Mouse (Mus musculus): ENCODE results near the gene Tcirg1. TPM values are rescaled to one million over a fixed set of nuclear protein-coding genes. Genes with fewer than 3 reads are reported as not detected.

The Tcirg1 gene
- polyA plus RNA-seq, 1 experiment from 2014 or later: 12.6 TPM

GRCm38 (mm10) chr19:3922661-3923371, 15.9 kb upstream of the Tcirg1 start:
- H3K9ac ChIP-seq (ENCODE audit: low read depth, low read length): no peak overlapping the region
- no peak overlapping the region for H3K4me3 ChIP-seq (ENCODE audit: low read depth, low read length)
- 58% methylated on average over 10 of the region's 10 CpGs for WGBS
- no peak for ATAC-seq
- H3K9me3 ChIP-seq (replicated peaks; ENCODE audit: control insufficient read depth, low read length, poor library complexity, severe bottlenecking): no peaks in the 10 kb centered on the region
- no peaks in the 10 kb centered on the region for H3K4me1 ChIP-seq (ENCODE audit: control insufficient read depth, insufficient read depth, low read length)
- no peaks in the 10 kb centered on the region for H3K36me3 ChIP-seq (ENCODE audit: control insufficient read depth, insufficient read depth, low read length)
- no peak overlapping the region for H3K27ac ChIP-seq (ENCODE audit: low read length)
- no peaks in the 10 kb centered on the region for H3K27me3 ChIP-seq (ENCODE audit: control insufficient read depth, insufficient read depth, low read depth, low read length)
- no peak overlapping the region for H3K4me2 ChIP-seq (ENCODE audit: low read length)

DNA sequence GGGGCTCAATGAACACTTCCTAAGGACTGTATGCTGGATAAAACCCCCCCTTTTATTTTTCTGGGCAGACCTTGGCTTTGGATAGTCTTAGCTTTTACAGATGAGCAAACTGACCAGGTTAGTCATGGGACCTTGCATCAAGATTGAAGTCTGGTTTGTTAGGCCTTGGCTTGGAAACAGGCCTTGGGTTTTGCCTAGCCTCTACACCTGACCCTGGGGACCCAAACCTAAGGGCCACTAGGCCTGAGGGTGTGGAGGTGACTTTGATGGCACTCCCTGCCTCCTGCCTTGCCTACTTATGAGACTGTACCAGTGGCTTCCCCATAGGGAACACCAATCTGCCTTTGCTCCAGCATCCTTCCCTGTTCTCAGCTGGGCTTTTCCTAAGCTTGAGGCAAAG, 13.0 kb upstream of the Tcirg1 start:
- Histone ChIP-seq H3K4me3 (ENCODE audit: low read depth, low read length) (no peak overlapping the region), H3K9me3 (replicated peaks; ENCODE audit: control insufficient read depth, low read length, poor library complexity, severe bottlenecking) (no peaks in the 10 kb centered on the region), H3K36me3 (ENCODE audit: control insufficient read depth, insufficient read depth, low read length) (no peaks in the 10 kb centered on the region), H3K27me3 (ENCODE audit: control insufficient read depth, insufficient read depth, low read depth, low read length) (no peaks in the 10 kb centered on the region), H3K4me1 (ENCODE audit: control insufficient read depth, insufficient read depth, low read length) (no peaks in the 10 kb centered on the region), H3K4me2 (ENCODE audit: low read length) (no peak overlapping the region), H3K9ac (ENCODE audit: low read depth, low read length) (no peak overlapping the region), H3K27ac (ENCODE audit: low read length) (no peak overlapping the region)
- ATAC-seq: no peak

DNA sequence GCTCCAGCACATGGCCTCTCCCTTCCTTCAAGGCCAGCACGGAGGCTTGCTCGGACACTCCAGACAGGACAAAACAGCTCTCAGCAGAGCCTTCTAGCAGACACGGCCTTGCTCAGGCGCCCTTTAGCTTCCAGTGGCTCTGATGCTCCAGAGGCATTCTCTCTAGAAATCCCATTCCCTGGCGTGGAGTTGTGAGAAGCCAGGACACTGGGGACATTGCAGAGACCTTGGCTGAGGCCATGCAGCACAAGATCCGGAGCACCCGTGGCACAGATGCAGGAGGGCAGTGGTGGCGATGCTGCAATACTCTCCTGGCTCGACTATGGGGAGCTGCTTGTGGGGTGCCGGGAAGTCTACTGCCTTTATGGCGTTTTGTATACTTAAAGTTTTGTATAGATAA, 9.8 kb upstream of the Tcirg1 start:
- no peak overlapping the region for H3K9ac ChIP-seq (ENCODE audit: low read depth, low read length)
- H3K4me1 ChIP-seq (ENCODE audit: control insufficient read depth, insufficient read depth, low read length): peaks cover 11% of the 10 kb centered on the region
- no peaks in the 10 kb centered on the region for H3K9me3 ChIP-seq (replicated peaks; ENCODE audit: control insufficient read depth, low read length, poor library complexity, severe bottlenecking)
- no peak overlapping the region for H3K4me3 ChIP-seq (ENCODE audit: low read depth, low read length)
- H3K27me3 ChIP-seq (ENCODE audit: control insufficient read depth, insufficient read depth, low read depth, low read length): no peaks in the 10 kb centered on the region
- ATAC-seq: no peak
- no peak overlapping the region for H3K4me2 ChIP-seq (ENCODE audit: low read length)
- H3K27ac ChIP-seq (ENCODE audit: low read length): no peak overlapping the region
- 77% methylated on average over 11 of the region's 11 CpGs for whole genome bisulfite sequencing
- H3K36me3 ChIP-seq (ENCODE audit: control insufficient read depth, insufficient read depth, low read length): no peaks in the 10 kb centered on the region

DNA sequence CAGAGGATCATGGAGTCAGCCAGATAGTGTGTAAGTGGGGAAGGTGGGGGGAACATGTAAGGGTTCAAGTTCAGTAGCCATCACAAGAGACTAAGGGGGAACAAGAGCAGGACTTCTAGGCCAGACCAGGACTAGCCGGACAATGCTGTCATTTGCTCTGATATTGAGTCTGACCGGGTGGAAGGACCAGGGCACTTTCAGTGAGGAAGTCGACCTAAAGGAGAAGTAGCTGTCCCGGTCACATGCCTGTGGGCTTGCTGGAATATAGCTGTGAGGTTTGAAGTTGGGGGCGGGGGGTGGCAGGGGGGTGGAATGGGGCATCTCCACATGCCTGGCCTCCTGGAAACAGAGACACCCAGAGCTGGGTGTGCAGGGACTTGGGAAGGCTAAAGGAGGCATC, 7.6 kb upstream of the Tcirg1 start:
- ATAC-seq: no peak
- Histone ChIP-seq H3K4me2 (ENCODE audit: low read length) (no peak overlapping the region), H3K9ac (ENCODE audit: low read depth, low read length) (no peak overlapping the region), H3K4me1 (ENCODE audit: control insufficient read depth, insufficient read depth, low read length) (peaks cover 16% of the 10 kb centered on the region), H3K36me3 (ENCODE audit: control insufficient read depth, insufficient read depth, low read length) (peaks cover 7% of the 10 kb centered on the region), H3K27ac (ENCODE audit: low read length) (no peak overlapping the region), H3K9me3 (replicated peaks; ENCODE audit: control insufficient read depth, low read length, poor library complexity, severe bottlenecking) (no peaks in the 10 kb centered on the region), H3K27me3 (ENCODE audit: control insufficient read depth, insufficient read depth, low read depth, low read length) (no peaks in the 10 kb centered on the region), H3K4me3 (ENCODE audit: low read depth, low read length) (no peak overlapping the region)
- WGBS: 80% methylated on average over 5 of the region's 5 CpGs

- H3K9me3 ChIP-seq (replicated peaks; ENCODE audit: control insufficient read depth, low read length, poor library complexity, severe bottlenecking): no peaks in the 10 kb centered on the region
- 87% methylated on average over 8 of the region's 8 CpGs for WGBS
- no peak for ATAC-seq
- H3K4me2 ChIP-seq (ENCODE audit: low read length): peak overlapping the region; percentile 62
- H3K4me3 ChIP-seq (ENCODE audit: low read depth, low read length): peak overlapping the region; percentile 57
- peaks cover 13% of the 10 kb centered on the region for H3K36me3 ChIP-seq (ENCODE audit: control insufficient read depth, insufficient read depth, low read length)
- H3K27ac ChIP-seq (ENCODE audit: low read length): no peak overlapping the region
- peaks cover 16% of the 10 kb centered on the region for H3K4me1 ChIP-seq (ENCODE audit: control insufficient read depth, insufficient read depth, low read length)
- 0 out of 2 replicates have a peak overlapping the region, but pooled peaks have one; percentile 65 for H3K9ac ChIP-seq (ENCODE audit: low read depth, low read length)
- no peaks in the 10 kb centered on the region for H3K27me3 ChIP-seq (ENCODE audit: control insufficient read depth, insufficient read depth, low read depth, low read length)
These were observed 6.8 kb upstream of the Tcirg1 start for GRCm38 (mm10) chr19:3913692-3914091.

GRCm38 (mm10) chr19:3912337-3913204, 5.6 kb upstream of the Tcirg1 start, which contains the start of gene Ndufs8:
TSS of gene Ndufs8 (minus strand) at chr19:3912774.
- under 1% methylated on average over 43 of the region's 43 CpGs for WGBS
- peaks cover 17% of the 10 kb centered on the region for H3K36me3 ChIP-seq (ENCODE audit: control insufficient read depth, insufficient read depth, low read length)
- peak within 1 kb of the TSS; percentile 57 for H3K4me3 ChIP-seq (ENCODE audit: low read depth, low read length)
- peak within 1 kb of the TSS; percentile 71 for H3K4me2 ChIP-seq (ENCODE audit: low read length)
- H3K27me3 ChIP-seq (ENCODE audit: control insufficient read depth, insufficient read depth, low read depth, low read length): no peaks in the 10 kb centered on the region
- H3K9me3 ChIP-seq (replicated peaks; ENCODE audit: control insufficient read depth, low read length, poor library complexity, severe bottlenecking): no peaks in the 10 kb centered on the region
- peak within 1 kb of the TSS; percentile 79 for H3K27ac ChIP-seq (ENCODE audit: low read length)
- H3K9ac ChIP-seq (ENCODE audit: low read depth, low read length): peak within 1 kb of the TSS; percentile 65
- H3K4me1 ChIP-seq (ENCODE audit: control insufficient read depth, insufficient read depth, low read length): peaks cover 16% of the 10 kb centered on the region
- ATAC-seq: peak; percentile 98

- H3K9ac ChIP-seq (ENCODE audit: low read depth, low read length): no peak overlapping the region
- no peaks in the 10 kb centered on the region; the same call in 1 of the 2 replicates for H3K27me3 ChIP-seq (ENCODE audit: control insufficient read depth, insufficient read depth, low read depth, low read length)
- H3K4me2 ChIP-seq (ENCODE audit: low read length): no peak overlapping the region
- no peak overlapping the region for H3K27ac ChIP-seq (ENCODE audit: low read length)
- no peaks in the 10 kb centered on the region for H3K9me3 ChIP-seq (replicated peaks; ENCODE audit: control insufficient read depth, low read length, poor library complexity, severe bottlenecking)
- no peak overlapping the region for H3K4me3 ChIP-seq (ENCODE audit: low read depth, low read length)
- WGBS: 84% methylated on average over 5 of the region's 5 CpGs
- peaks cover 24% of the 10 kb centered on the region for H3K4me1 ChIP-seq (ENCODE audit: control insufficient read depth, insufficient read depth, low read length)
- no peak for ATAC-seq
- peaks cover 17% of the 10 kb centered on the region for H3K36me3 ChIP-seq (ENCODE audit: control insufficient read depth, insufficient read depth, low read length)
These were observed 3.3 kb upstream of the Tcirg1 start for GRCm38 (mm10) chr19:3910206-3910605.

GRCm38 (mm10) chr19:3907876-3908660, 1.1 kb upstream of the Tcirg1 start:
- Histone ChIP-seq H3K9ac (ENCODE audit: low read depth, low read length) (no peak overlapping the region), H3K4me2 (ENCODE audit: low read length) (peak overlapping the region; percentile 66; the same call in 1 of the 2 replicates), H3K4me1 (ENCODE audit: control insufficient read depth, insufficient read depth, low read length) (peaks cover 17% of the 10 kb centered on the region), H3K4me3 (ENCODE audit: low read depth, low read length) (no peak overlapping the region), H3K27me3 (ENCODE audit: control insufficient read depth, insufficient read depth, low read depth, low read length) (no peaks in the 10 kb centered on the region; the same call in 1 of the 2 replicates), H3K27ac (ENCODE audit: low read length) (no peak overlapping the region), H3K9me3 (replicated peaks; ENCODE audit: control insufficient read depth, low read length, poor library complexity, severe bottlenecking) (no peaks in the 10 kb centered on the region), H3K36me3 (ENCODE audit: control insufficient read depth, insufficient read depth, low read length) (peaks cover 17% of the 10 kb centered on the region)
- WGBS: 86% methylated on average over 8 of the region's 8 CpGs
- ATAC-seq: no peak

Measured in midbrain, embryonic 16.5 days (tissue).